Mouse (Mus musculus): Measurements from ENCODE around the gene Kcnk13.

GRCm38 (mm10) chr12:100106275-100106895 lies 142.1 kb downstream of the Kcnk13 start:
- TF ChIP-seq CTCF (IDR thresholded peaks at IDR 0.05; ENCODE audit: low read depth, low read length): peak; percentile 39
- TF ChIP-seq POLR2A (IDR thresholded peaks at IDR 0.05; ENCODE audit: insufficient read depth, low read length): no peak

Data from ES-Bruce4 (cell line).